Mouse (Mus musculus): ENCODE results near the gene Taar2. TPM values are rescaled to one million over a fixed set of nuclear protein-coding genes. Genes with fewer than 3 reads are reported as not detected.

Taar2 gene
- polyA plus RNA-seq (2015; fragmentation: Nextera tagmentation; extraction: Ambion mirVana), result not detected in 2 replicates

- WGBS, result 54% methylated on average over 6 of the region's 6 CpGs
- no peak within 1 kb of the TSS for H3K4me2 ChIP-seq (replicated peaks)
- H3K9ac ChIP-seq, result no peak within 1 kb of the TSS
- no peaks in the 10 kb centered on the region for H3K27me3 ChIP-seq
- H3K4me1 ChIP-seq, result no peaks in the 10 kb centered on the region
- no peaks in the 10 kb centered on the region for H3K9me3 ChIP-seq
- H3K36me3 ChIP-seq, result no peaks in the 10 kb centered on the region
- no peak within 1 kb of the TSS for H3K27ac ChIP-seq
- ATAC-seq (ENCODE audit: low FRiP score, low read depth), result no peak
- no peak within 1 kb of the TSS for H3K4me3 ChIP-seq
These were observed at the start of gene Taar2 for GRCm38 (mm10) chr10:23938312-23938711. Gene Taar2, plus strand, starts transcription at chr10:23938572.

- H3K4me3 ChIP-seq, result no peak overlapping the region
- H3K9me3 ChIP-seq, result no peaks in the 10 kb centered on the region
- no peaks in the 10 kb centered on the region for H3K27me3 ChIP-seq
- H3K9ac ChIP-seq, result no peak overlapping the region
- no peak overlapping the region for H3K4me2 ChIP-seq (replicated peaks)
- H3K4me1 ChIP-seq, result peaks cover 12% of the 10 kb centered on the region; the same call in 1 of the 2 replicates
- H3K27ac ChIP-seq, result no peak overlapping the region
- ATAC-seq (ENCODE audit: low FRiP score, low read depth), result no peak
- H3K36me3 ChIP-seq, result no peaks in the 10 kb centered on the region
- WGBS, result 88% methylated on average over 1 of the region's 1 CpGs
These were observed 45.4 kb upstream of the Taar2 start for GRCm38 (mm10) chr10:23892987-23893386.

DNA sequence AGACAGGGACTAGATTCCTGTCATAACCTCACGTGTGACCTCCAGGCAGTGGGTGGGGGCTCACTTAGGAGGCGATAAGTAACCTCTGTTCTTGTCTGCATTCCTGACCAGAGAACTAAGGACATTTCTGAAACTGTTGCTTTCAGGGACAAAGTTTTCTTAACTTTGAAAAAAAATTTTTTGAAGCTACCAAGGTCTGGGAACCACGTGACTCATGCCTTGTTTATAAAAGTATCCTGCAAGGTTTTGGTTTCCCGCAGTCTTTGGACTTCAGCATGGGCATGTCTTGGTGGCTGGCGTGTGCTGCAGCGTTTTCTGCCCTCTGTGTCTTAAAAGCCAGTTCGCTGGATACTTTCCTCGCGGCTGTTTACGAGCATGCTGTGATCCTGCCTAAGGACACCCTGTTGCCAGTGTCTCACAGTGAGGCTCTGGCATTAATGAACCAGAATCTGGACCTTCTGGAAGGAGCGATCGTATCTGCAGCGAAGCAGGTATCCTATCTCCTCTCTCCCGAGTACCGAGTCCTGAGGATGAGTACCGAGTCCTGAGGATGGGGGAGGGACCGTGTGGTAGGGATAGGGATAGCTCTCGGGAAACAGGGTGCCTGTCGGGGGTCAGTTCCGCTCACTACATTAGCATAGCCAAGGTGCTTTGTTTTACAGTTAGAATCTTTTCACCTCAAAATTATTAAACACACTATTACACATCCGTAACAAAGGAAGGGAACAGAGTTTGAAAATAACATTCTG lies 43.6 kb upstream of the Taar2 start, which contains the start of gene Vnn1:
Gene Vnn1, plus strand, starts transcription at position 88 of the 749 bp plus-strand sequence.
- H3K9ac ChIP-seq, result peak within 1 kb of the TSS; percentile 53
- no peak within 1 kb of the TSS for H3K27ac ChIP-seq
- no peak for ATAC-seq (ENCODE audit: low FRiP score, low read depth)
- H3K4me3 ChIP-seq, result peak within 1 kb of the TSS; percentile 38
- WGBS, result 20% methylated on average over 21 of the region's 21 CpGs
- no peaks in the 10 kb centered on the region for H3K36me3 ChIP-seq
- no peaks in the 10 kb centered on the region for H3K9me3 ChIP-seq
- no peaks in the 10 kb centered on the region for H3K27me3 ChIP-seq
- peak within 1 kb of the TSS; percentile 71 for H3K4me2 ChIP-seq (replicated peaks)
- H3K4me1 ChIP-seq, result peaks cover 12% of the 10 kb centered on the region; the same call in 1 of the 2 replicates

DNA sequence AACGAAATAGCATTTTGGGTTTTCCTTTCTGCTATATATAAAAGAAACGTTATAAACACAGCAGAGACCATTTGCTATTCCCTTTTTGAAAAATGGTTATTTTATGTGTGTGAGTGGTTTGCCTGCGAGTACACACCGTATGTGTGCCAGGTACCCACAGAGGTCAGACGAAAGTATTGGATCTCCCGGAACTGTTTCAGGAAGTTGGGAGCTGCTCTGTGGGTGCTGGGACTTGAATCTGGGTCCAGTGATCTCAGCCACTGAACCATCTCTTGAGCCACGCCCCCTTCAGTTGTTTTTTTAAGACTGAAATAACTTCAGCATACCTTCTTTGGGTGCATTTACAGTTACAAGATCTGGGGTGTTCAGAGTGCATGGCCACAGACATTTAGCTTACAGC lies 43.0 kb upstream of the Taar2 start:
- no peak for ATAC-seq (ENCODE audit: low FRiP score, low read depth)
- 62% methylated on average over 7 of the region's 7 CpGs for WGBS
- no peaks in the 10 kb centered on the region for H3K9me3 ChIP-seq
- H3K36me3 ChIP-seq, result no peaks in the 10 kb centered on the region
- H3K4me2 ChIP-seq (replicated peaks), result no peak overlapping the region
- no peak overlapping the region for H3K9ac ChIP-seq
- no peak overlapping the region for H3K4me3 ChIP-seq
- H3K4me1 ChIP-seq, result peaks cover 12% of the 10 kb centered on the region; the same call in 1 of the 2 replicates
- H3K27ac ChIP-seq, result no peak overlapping the region
- no peaks in the 10 kb centered on the region for H3K27me3 ChIP-seq

DNA sequence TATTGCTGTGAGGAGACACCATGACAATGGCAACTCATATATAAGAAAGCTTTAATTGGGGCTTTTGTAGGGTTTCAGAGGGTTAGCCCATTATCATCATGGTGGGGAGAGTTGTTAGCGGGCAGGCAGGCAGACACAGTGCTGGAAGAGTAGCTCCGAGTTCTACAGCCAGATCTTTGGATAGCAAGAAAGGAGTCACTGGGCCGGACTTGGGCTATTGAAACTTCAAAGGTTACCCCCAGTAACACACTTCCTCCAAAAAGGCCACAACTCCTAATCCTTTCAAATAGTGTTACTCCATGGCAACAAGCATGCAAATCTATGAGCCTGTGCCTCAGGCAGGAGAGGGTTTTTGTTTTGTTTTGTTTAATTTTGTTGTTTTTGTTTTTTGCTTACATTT lies 37.3 kb upstream of the Taar2 start:
- H3K9me3 ChIP-seq, result no peaks in the 10 kb centered on the region
- H3K4me1 ChIP-seq, result no peaks in the 10 kb centered on the region
- no peaks in the 10 kb centered on the region for H3K36me3 ChIP-seq
- WGBS, result 88% methylated on average over 3 of the region's 3 CpGs
- no peak overlapping the region for H3K9ac ChIP-seq
- ATAC-seq (ENCODE audit: low FRiP score, low read depth), result no peak
- H3K27me3 ChIP-seq, result no peaks in the 10 kb centered on the region
- no peak overlapping the region for H3K27ac ChIP-seq
- H3K4me3 ChIP-seq, result no peak overlapping the region
- H3K4me2 ChIP-seq (replicated peaks), result no peak overlapping the region

DNA sequence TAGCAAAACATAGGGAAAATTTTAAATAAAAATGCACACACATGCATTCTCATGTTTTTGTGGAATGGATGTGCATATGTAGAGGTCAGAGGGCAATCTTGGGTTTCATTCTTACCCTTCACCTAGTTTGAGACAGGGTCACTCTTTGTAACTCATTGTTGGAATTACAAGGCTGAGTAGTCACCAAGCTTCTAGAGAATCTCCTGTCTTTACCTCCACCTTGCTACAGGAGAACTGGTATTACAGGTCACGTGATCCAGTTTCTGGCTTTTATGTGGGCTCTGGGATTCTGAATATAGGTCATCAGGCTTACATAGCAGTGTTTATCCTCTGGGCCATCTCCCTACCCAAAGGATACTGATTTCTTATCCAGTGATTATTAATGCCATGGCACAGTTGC lies 32.7 kb upstream of the Taar2 start:
- 89% methylated on average over 1 of the region's 1 CpGs for WGBS
- Histone ChIP-seq H3K4me3 (no peak overlapping the region), H3K4me1 (no peaks in the 10 kb centered on the region), H3K27ac (no peak overlapping the region), H3K4me2 (replicated peaks) (no peak overlapping the region), H3K27me3 (no peaks in the 10 kb centered on the region), H3K9me3 (no peaks in the 10 kb centered on the region), H3K36me3 (no peaks in the 10 kb centered on the region), H3K9ac (no peak overlapping the region)
- no peak for ATAC-seq (ENCODE audit: low FRiP score, low read depth)

- no peak for ATAC-seq (ENCODE audit: low FRiP score, low read depth)
These were observed 18.3 kb upstream of the Taar2 start, which contains the start of gene Taar1 for GRCm38 (mm10) chr10:23920056-23920455. Gene Taar1, plus strand, starts transcription at chr10:23920356.

DNA sequence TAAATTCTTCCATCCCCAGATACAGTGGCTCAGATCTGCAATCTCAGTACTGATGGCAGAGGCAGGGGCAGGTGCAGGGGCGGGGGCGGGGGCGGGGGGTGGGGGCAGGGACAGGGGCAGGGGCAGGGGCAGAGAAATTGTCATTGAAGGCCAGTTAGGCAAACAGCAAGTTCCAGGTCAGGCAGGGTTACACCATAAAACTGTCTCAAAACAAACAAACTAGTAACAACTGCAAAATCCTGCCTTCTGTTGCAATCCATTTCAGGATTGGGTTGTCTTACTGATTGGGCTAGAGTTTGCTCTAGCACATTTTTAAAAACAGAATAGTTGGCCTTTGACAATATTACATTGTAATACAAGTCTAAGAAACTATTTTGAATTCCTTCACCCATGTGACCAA lies 15.9 kb upstream of the Taar2 start:
- Histone ChIP-seq H3K9ac (no peak overlapping the region), H3K36me3 (no peaks in the 10 kb centered on the region), H3K27ac (no peak overlapping the region), H3K4me2 (replicated peaks) (no peak overlapping the region), H3K9me3 (no peaks in the 10 kb centered on the region), H3K4me3 (no peak overlapping the region), H3K4me1 (no peaks in the 10 kb centered on the region), H3K27me3 (no peaks in the 10 kb centered on the region)
- no peak for ATAC-seq (ENCODE audit: low FRiP score, low read depth)
- 58% methylated on average over 3 of the region's 3 CpGs for WGBS

More at GRCm38 (mm10) chr10:23920056-23920455, 18.3 kb upstream of the Taar2 start, which contains the start of gene Taar1:
- Histone ChIP-seq H3K27ac (no peak within 1 kb of the TSS), H3K9ac (no peak within 1 kb of the TSS), H3K4me3 (no peak within 1 kb of the TSS), H3K4me1 (no peaks in the 10 kb centered on the region), H3K4me2 (replicated peaks) (no peak within 1 kb of the TSS), H3K36me3 (no peaks in the 10 kb centered on the region), H3K9me3 (no peaks in the 10 kb centered on the region), H3K27me3 (no peaks in the 10 kb centered on the region)
- 84% methylated on average over 4 of the region's 4 CpGs for WGBS

DNA sequence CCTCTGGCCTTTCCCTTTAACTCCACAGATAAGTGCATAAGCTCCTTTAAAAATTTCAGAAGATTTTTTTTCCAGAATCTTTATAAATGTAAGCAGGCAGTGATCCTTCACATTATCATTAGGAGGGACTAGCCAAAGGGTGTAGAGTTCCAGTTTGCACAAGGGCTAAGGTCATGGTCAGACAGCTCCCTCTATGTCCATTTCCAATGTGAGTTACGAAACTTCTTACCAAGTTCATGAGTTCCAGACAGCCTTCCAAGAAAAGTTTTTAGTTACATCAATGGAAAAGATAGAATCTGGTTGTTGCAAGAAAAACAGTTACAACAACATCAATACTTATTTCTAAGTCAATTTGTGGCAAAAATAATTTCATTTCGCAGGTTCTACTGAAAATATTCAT lies 14.4 kb upstream of the Taar2 start:
- H3K4me3 ChIP-seq, result no peak overlapping the region
- no peak for ATAC-seq (ENCODE audit: low FRiP score, low read depth)
- H3K9me3 ChIP-seq, result no peaks in the 10 kb centered on the region
- no peak overlapping the region for H3K9ac ChIP-seq
- no peaks in the 10 kb centered on the region for H3K36me3 ChIP-seq
- no peaks in the 10 kb centered on the region for H3K27me3 ChIP-seq
- H3K4me1 ChIP-seq, result no peaks in the 10 kb centered on the region
- 81% methylated on average over 2 of the region's 2 CpGs for WGBS
- H3K27ac ChIP-seq, result no peak overlapping the region
- H3K4me2 ChIP-seq (replicated peaks), result no peak overlapping the region

DNA sequence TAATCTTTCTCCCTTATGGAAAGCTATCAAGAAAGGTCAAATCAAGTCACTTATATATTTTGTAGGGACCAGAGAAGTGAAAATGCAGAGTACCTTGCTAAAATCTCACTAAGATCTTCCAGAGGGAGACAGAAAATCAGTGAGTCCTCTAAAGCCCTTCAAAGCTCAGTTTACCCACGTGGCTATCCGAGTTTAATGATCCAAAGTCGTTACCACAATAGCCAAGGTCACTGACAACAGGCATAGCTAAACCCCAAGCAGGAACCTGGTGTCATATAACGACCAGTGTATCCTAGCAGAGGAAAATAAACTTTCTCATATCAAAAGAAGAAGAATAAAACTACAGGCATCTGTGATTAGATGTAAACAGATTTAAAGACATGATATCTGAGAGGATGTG lies 759 bp upstream of the Taar2 start:
- no peaks in the 10 kb centered on the region for H3K36me3 ChIP-seq
- WGBS, result 24% methylated on average over 4 of the region's 4 CpGs
- H3K9ac ChIP-seq, result no peak overlapping the region
- H3K9me3 ChIP-seq, result no peaks in the 10 kb centered on the region
- no peaks in the 10 kb centered on the region for H3K27me3 ChIP-seq
- H3K4me2 ChIP-seq (replicated peaks), result no peak overlapping the region
- no peak for ATAC-seq (ENCODE audit: low FRiP score, low read depth)
- H3K4me3 ChIP-seq, result no peak overlapping the region
- H3K4me1 ChIP-seq, result no peaks in the 10 kb centered on the region
- no peak overlapping the region for H3K27ac ChIP-seq

- Histone ChIP-seq H3K9ac (no peak overlapping the region), H3K9me3 (no peaks in the 10 kb centered on the region), H3K4me2 (replicated peaks) (no peak overlapping the region), H3K36me3 (no peaks in the 10 kb centered on the region), H3K27me3 (no peaks in the 10 kb centered on the region), H3K4me3 (no peak overlapping the region), H3K27ac (no peak overlapping the region), H3K4me1 (0 out of 2 replicates have a peak, but pooled peaks cover 5% of the 10 kb centered on the region)
- ATAC-seq (ENCODE audit: low FRiP score, low read depth), result no peak
- WGBS, result 75% methylated on average over 5 of the region's 5 CpGs
These were observed 4.1 kb downstream of the Taar2 start for GRCm38 (mm10) chr10:23942465-23942864.

- no peak for ATAC-seq (ENCODE audit: low FRiP score, low read depth)
- H3K9ac ChIP-seq, result no peak overlapping the region
- H3K4me2 ChIP-seq (replicated peaks), result no peak overlapping the region
- H3K27ac ChIP-seq, result no peak overlapping the region
- H3K9me3 ChIP-seq, result no peaks in the 10 kb centered on the region
- WGBS, result 55% methylated on average over 7 of the region's 7 CpGs
- peaks cover 10% of the 10 kb centered on the region; the same call in 1 of the 2 replicates for H3K4me1 ChIP-seq
- no peak overlapping the region for H3K4me3 ChIP-seq
- H3K36me3 ChIP-seq, result no peaks in the 10 kb centered on the region
- H3K27me3 ChIP-seq, result no peaks in the 10 kb centered on the region
These were observed 9.7 kb downstream of the Taar2 start for GRCm38 (mm10) chr10:23948026-23948425.

Measured in limb, embryonic 13.5 days (tissue).